ENCODE assay signal across 1 mouse cellular context in genomic region chr10:40718362-40718761, GRCm38 (mm10).
TF ChIP-seq lines count a peak whose summit lies in the region.

No protein-coding gene starts in this region.

TF ChIP-seq in CH12.LX, 34 proteins besides CTCF, POLR2A, EP300 and RAD21:
- TF ChIP-seq ZNF384 (IDR thresholded peaks at IDR 0.05; ENCODE audit: low read depth, low read length) (no peak), NRF1 (IDR thresholded peaks at IDR 0.05; ENCODE audit: low read depth, low read length) (peak; percentile 72)
